Mouse (Mus musculus): ENCODE measurements at regions not wholly inside any gene's neighbourhood (a gene's known extent, or its start where the extent isn't known, plus 50 kb on each side); places are given as distances from the start of the nearest gene placed in this dataset.

DNA sequence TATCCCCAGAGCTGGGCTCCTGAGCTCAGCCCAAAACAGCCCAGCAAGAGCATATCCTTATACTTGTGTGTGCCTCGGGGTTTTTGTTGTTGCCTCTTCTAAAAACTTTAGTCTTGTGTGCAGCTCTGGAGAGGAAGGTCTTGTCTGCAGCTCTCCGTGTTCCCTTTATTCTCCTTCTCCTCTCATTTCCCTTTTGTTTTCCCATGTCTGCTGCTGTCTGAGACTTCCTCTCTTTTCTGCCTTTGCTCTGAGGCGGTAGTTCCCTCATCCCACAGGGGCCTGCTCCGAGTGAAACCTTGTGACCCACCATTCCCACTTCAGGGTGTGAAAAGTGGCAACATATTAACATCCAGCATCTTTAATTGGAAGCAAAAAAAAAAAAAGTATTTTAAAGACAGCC lies 51.5 kb upstream of the Bach2 start:
- Histone ChIP-seq H3K4me3 (no peak overlapping the region), H3K36me3 (no peaks in the 10 kb centered on the region), H3K9me3 (no peaks in the 10 kb centered on the region), H3K9ac (no peak overlapping the region), H3K27ac (no peak overlapping the region), H3K27me3 (no peaks in the 10 kb centered on the region), H3K4me1 (peaks cover 10% of the 10 kb centered on the region), H3K4me2 (replicated peaks) (no peak overlapping the region)
- 63% methylated on average over 4 of the region's 4 CpGs for WGBS
- no peak for ATAC-seq (ENCODE audit: low FRiP score, low read depth)

DNA sequence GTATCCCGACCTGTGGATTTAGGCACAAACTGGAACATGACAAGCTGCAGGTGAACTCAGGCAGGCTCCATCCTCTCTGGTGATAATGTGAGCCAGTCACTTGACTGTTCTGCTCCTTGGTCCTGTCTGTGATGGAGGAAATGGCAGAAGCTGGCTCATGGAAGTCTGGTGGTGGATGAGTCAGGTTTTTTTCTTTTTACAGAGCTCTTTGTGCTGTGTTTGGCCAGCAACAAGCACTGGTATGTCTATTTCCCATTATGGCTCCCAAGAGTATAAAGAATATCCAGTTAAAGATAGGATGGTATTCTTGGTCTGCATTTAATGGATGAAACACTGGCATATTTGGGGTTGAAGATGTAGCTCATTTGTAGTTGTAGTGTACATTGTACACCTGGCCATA lies 50.5 kb upstream of the Bach2 start:
- Histone ChIP-seq H3K4me1 (peaks cover 10% of the 10 kb centered on the region), H3K9ac (no peak overlapping the region), H3K4me2 (replicated peaks) (no peak overlapping the region), H3K36me3 (no peaks in the 10 kb centered on the region), H3K4me3 (no peak overlapping the region), H3K9me3 (no peaks in the 10 kb centered on the region), H3K27me3 (no peaks in the 10 kb centered on the region), H3K27ac (no peak overlapping the region)
- no peak for ATAC-seq (ENCODE audit: low FRiP score, low read depth)
- WGBS, result 87% methylated on average over 1 of the region's 1 CpGs

DNA sequence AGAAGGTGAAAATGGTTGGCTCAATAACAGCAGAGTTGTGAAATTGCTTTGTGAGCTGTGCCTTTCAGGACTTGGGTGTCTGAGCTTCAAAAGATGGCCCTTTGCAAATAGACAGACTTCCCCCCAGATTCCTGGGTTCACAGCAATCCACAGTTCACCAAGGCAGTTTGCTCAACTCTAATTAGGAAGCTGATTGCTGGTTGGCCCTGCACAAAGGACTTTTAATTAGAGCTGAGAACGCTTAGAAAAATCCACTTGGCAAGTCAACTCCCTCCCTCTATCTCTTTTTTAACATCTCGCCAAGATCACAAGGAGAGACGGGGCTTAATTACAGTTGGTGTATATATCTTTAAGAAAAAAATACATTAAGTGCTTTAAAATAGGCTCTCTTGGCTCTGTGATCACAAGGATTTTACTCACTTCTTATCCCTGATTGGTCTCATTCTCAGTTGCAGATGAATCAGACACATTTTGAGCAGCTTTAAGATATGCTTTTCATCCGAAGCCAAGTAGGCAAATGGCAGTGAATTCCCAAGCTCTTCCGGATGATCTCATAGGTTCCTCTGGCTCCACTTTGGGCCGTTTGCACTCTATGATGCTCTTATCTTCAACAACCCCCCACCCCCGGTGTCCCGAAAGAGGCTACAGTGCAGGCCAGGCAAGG lies 49.7 kb upstream of the Bach2 start:
- Histone ChIP-seq H3K36me3 (no peaks in the 10 kb centered on the region), H3K9ac (no peak overlapping the region), H3K27ac (no peak overlapping the region), H3K27me3 (no peaks in the 10 kb centered on the region), H3K4me1 (peaks cover 10% of the 10 kb centered on the region), H3K9me3 (no peaks in the 10 kb centered on the region), H3K4me3 (no peak overlapping the region), H3K4me2 (replicated peaks) (no peak overlapping the region)
- 69% methylated on average over 8 of the region's 8 CpGs for WGBS
- ATAC-seq (ENCODE audit: low FRiP score, low read depth), result no peak

All from limb, embryonic 13.5 days (tissue).